Mouse (Mus musculus) midbrain, embryonic 16.5 days (tissue): ENCODE measurements around the gene Sdc4. TPM values are rescaled to one million over a fixed set of nuclear protein-coding genes. Genes with fewer than 3 reads are reported as not detected.

ENCODE experiments used
- ATAC-seq: fragments of 200-750 bp; cut with Nextera tagmentation; 2 replicates; pipeline ENCODE4 v1.8.0; 2017; ENCODE audit warnings: moderate TSS enrichment
- H3K27ac ChIP-seq: fragments of 300-500 bp; sonication (generic); 2 replicates; pipeline ENCODE4 v1.5.1; 2014; ENCODE audit warnings: mild to moderate bottlenecking, low read length, mixed read lengths
- H3K27me3 ChIP-seq: fragments of 300-500 bp; sonication (generic); 2 replicates; pipeline ENCODE4 v1.6.1; 2014; ENCODE audit warnings: low read depth, low read length, mixed read lengths; ENCODE audit not compliant: control insufficient read depth, insufficient read depth
- H3K36me3 ChIP-seq: fragments of 300-500 bp; sonication (generic); 2 replicates; pipeline ENCODE4 v1.6.1; 2014; ENCODE audit warnings: mild to moderate bottlenecking, low read length, moderate library complexity, mixed read lengths; ENCODE audit not compliant: control insufficient read depth, insufficient read depth
- H3K4me1 ChIP-seq: fragments of 300-500 bp; sonication (generic); 2 replicates; pipeline ENCODE4 v1.6.1; 2014; ENCODE audit warnings: mild to moderate bottlenecking, low read length, mixed read lengths; ENCODE audit not compliant: control insufficient read depth, insufficient read depth
- H3K4me2 ChIP-seq: fragments of 300-500 bp; sonication (generic); 2 replicates; pipeline ENCODE4 v1.6.1; 2014; ENCODE audit warnings: mild to moderate bottlenecking, low read length, mixed read lengths
- H3K4me3 ChIP-seq: fragments of 300-500 bp; sonication (generic); 2 replicates; pipeline ENCODE4 v1.5.1; 2014; ENCODE audit warnings: low read depth, mild to moderate bottlenecking, low read length, moderate library complexity, mixed read lengths
- H3K9ac ChIP-seq: fragments of 300-500 bp; sonication (generic); 2 replicates; pipeline ENCODE4 v1.6.1; 2014; ENCODE audit warnings: low read depth, low read length, mixed read lengths
- H3K9me3 ChIP-seq: fragments of 300-500 bp; sonication (generic); replicated peaks from 2 replicates; pipeline ENCODE4 v1.6.1; 2014; ENCODE audit warnings: mild to moderate bottlenecking, low read length, mixed read lengths; ENCODE audit not compliant: control insufficient read depth, poor library complexity, severe bottlenecking
- WGBS: fragments of 180-500 bp; shearing (Covaris S2); extraction: QIAGEN DNeasy Blood & Tissue Kit; methylation state at CpG from one replicate; pipeline ENCODE4 v1.1.7; 2014; 5-methylcytosine and 5-hydroxymethylcytosine counted together
- polyA plus RNA-seq: library from polyadenylated mRNA; unstranded; fragments of >200 nt; fragmentation: Nextera tagmentation; extraction: Ambion mirVana; gene quantifications from 2 replicates; pipeline ENCODE4 v1.2.1, GENCODE M21; 2015

Sdc4 gene
- polyA plus RNA-seq, 1 experiment from 2014 or later = 8.7 TPM

- peaks cover 8% of the 10 kb centered on the region for H3K27me3 ChIP-seq
- H3K4me2 ChIP-seq = no peak overlapping the region
- H3K4me1 ChIP-seq = peaks cover 1% of the 10 kb centered on the region; the same call in 1 of the 2 replicates
- no peaks in the 10 kb centered on the region for H3K36me3 ChIP-seq
- no peak overlapping the region for H3K27ac ChIP-seq
- no peak for ATAC-seq
- H3K4me3 ChIP-seq = no peak overlapping the region
- H3K9me3 ChIP-seq = no peaks in the 10 kb centered on the region
- 56% methylated on average over 3 of the region's 3 CpGs for WGBS
- no peak overlapping the region for H3K9ac ChIP-seq
Measured at GRCm38 (mm10) chr2:164436961-164437360, 6.7 kb downstream of the Sdc4 start.

- Histone ChIP-seq H3K4me1 (no peaks in the 10 kb centered on the region), H3K9ac (no peak overlapping the region), H3K9me3 (no peaks in the 10 kb centered on the region), H3K27me3 (peaks cover 4% of the 10 kb centered on the region), H3K4me3 (no peak overlapping the region), H3K4me2 (no peak overlapping the region), H3K27ac (no peak overlapping the region), H3K36me3 (no peaks in the 10 kb centered on the region)
- WGBS = 26% methylated on average over 8 of the region's 8 CpGs
- ATAC-seq = no peak
Measured at GRCm38 (mm10) chr2:164436215-164436913, 7.3 kb downstream of the Sdc4 start.

- H3K4me2 ChIP-seq = no peak overlapping the region
- no peaks in the 10 kb centered on the region for H3K27me3 ChIP-seq
- no peaks in the 10 kb centered on the region for H3K36me3 ChIP-seq
- H3K4me3 ChIP-seq = no peak overlapping the region
- H3K9me3 ChIP-seq = no peaks in the 10 kb centered on the region
- 60% methylated on average over 5 of the region's 5 CpGs for WGBS
- no peak overlapping the region for H3K27ac ChIP-seq
- no peak overlapping the region for H3K9ac ChIP-seq
- ATAC-seq = no peak
- H3K4me1 ChIP-seq = no peaks in the 10 kb centered on the region
Measured at GRCm38 (mm10) chr2:164435216-164436090, 8.2 kb downstream of the Sdc4 start.

- H3K9ac ChIP-seq = no peak overlapping the region
- ATAC-seq = no peak
- H3K27ac ChIP-seq = no peak overlapping the region
- no peak overlapping the region for H3K4me2 ChIP-seq
- H3K4me1 ChIP-seq = no peaks in the 10 kb centered on the region
- H3K27me3 ChIP-seq = no peaks in the 10 kb centered on the region
- no peaks in the 10 kb centered on the region for H3K9me3 ChIP-seq
- H3K4me3 ChIP-seq = no peak overlapping the region
- 88% methylated on average over 3 of the region's 3 CpGs for WGBS
- H3K36me3 ChIP-seq = no peaks in the 10 kb centered on the region
Measured at GRCm38 (mm10) chr2:164434681-164435080, 9.0 kb downstream of the Sdc4 start.

GRCm38 (mm10) chr2:164433278-164433895, 10.3 kb downstream of the Sdc4 start:
- WGBS = 89% methylated on average over 9 of the region's 9 CpGs
- Histone ChIP-seq H3K4me2 (no peak overlapping the region), H3K9ac (no peak overlapping the region), H3K9me3 (no peaks in the 10 kb centered on the region), H3K27ac (no peak overlapping the region), H3K4me3 (no peak overlapping the region), H3K36me3 (no peaks in the 10 kb centered on the region), H3K4me1 (no peaks in the 10 kb centered on the region), H3K27me3 (no peaks in the 10 kb centered on the region)
- ATAC-seq = no peak

GRCm38 (mm10) chr2:164432541-164433191, 11.0 kb downstream of the Sdc4 start:
- ATAC-seq = no peak
- no peaks in the 10 kb centered on the region for H3K27me3 ChIP-seq
- H3K9ac ChIP-seq = no peak overlapping the region
- H3K9me3 ChIP-seq = no peaks in the 10 kb centered on the region
- H3K27ac ChIP-seq = no peak overlapping the region
- H3K36me3 ChIP-seq = no peaks in the 10 kb centered on the region
- no peaks in the 10 kb centered on the region for H3K4me1 ChIP-seq
- H3K4me2 ChIP-seq = no peak overlapping the region
- WGBS = 38% methylated on average over 22 of the region's 22 CpGs
- H3K4me3 ChIP-seq = no peak overlapping the region

- Histone ChIP-seq H3K9ac (no peak overlapping the region), H3K9me3 (no peaks in the 10 kb centered on the region), H3K4me2 (no peak overlapping the region), H3K4me1 (no peaks in the 10 kb centered on the region), H3K27ac (no peak overlapping the region), H3K36me3 (no peaks in the 10 kb centered on the region), H3K4me3 (no peak overlapping the region), H3K27me3 (no peaks in the 10 kb centered on the region)
- WGBS = 64% methylated on average over 9 of the region's 9 CpGs
- ATAC-seq = no peak
Measured at GRCm38 (mm10) chr2:164431676-164432465, 11.8 kb downstream of the Sdc4 start.

- H3K9ac ChIP-seq = no peak overlapping the region
- no peaks in the 10 kb centered on the region for H3K36me3 ChIP-seq
- H3K27me3 ChIP-seq = no peaks in the 10 kb centered on the region
- 14% methylated on average over 7 of the region's 7 CpGs for WGBS
- H3K27ac ChIP-seq = no peak overlapping the region
- no peak overlapping the region for H3K4me2 ChIP-seq
- H3K4me1 ChIP-seq = no peaks in the 10 kb centered on the region
- H3K9me3 ChIP-seq = no peaks in the 10 kb centered on the region
- ATAC-seq = no peak
- H3K4me3 ChIP-seq = no peak overlapping the region
Measured at GRCm38 (mm10) chr2:164430697-164431096, 13.0 kb downstream of the Sdc4 start.
